Mouse (Mus musculus) lung, embryonic 15.5 days (tissue): ENCODE data around the gene Sipa1l3. TPM values are rescaled to one million over a fixed set of nuclear protein-coding genes. Genes with fewer than 3 reads are reported as not detected.
A peak's percentile ranks its signal among the peaks of the same experiment; 100 is the strongest.

Source experiments
- ATAC-seq: fragments of 200-750 bp; cut with Nextera tagmentation; 2 replicates; pipeline ENCODE4 v1.8.0; 2017; ENCODE audit warnings: moderate number of reproducible peaks, borderline replicate concordance; ENCODE audit not compliant: low FRiP score, low TSS enrichment; ENCODE audit errors: extremely low read depth
- H3K27ac ChIP-seq: fragments of 300-500 bp; sonication (generic); 2 replicates; pipeline ENCODE4 v1.5.1; 2015; ENCODE audit warnings: moderate library complexity, mild to moderate bottlenecking, inconsistent platforms
- H3K27me3 ChIP-seq: fragments of 300-500 bp; sonication (generic); 2 replicates; pipeline ENCODE4 v1.6.1; 2015; ENCODE audit warnings: inconsistent platforms
- H3K36me3 ChIP-seq: fragments of 300-500 bp; sonication (generic); 2 replicates; pipeline ENCODE4 v1.6.1; 2015; ENCODE audit warnings: inconsistent platforms
- H3K4me1 ChIP-seq: fragments of 300-500 bp; sonication (generic); 2 replicates; pipeline ENCODE4 v1.6.1; 2015; ENCODE audit warnings: inconsistent platforms
- H3K4me2 ChIP-seq: fragments of 300-500 bp; sonication (generic); 2 replicates; pipeline ENCODE4 v1.6.1; 2015; ENCODE audit warnings: inconsistent platforms, mild to moderate bottlenecking, moderate library complexity
- H3K4me3 ChIP-seq: fragments of 300-500 bp; sonication (generic); 2 replicates; pipeline ENCODE4 v1.5.1; 2015; ENCODE audit warnings: mild to moderate bottlenecking, inconsistent platforms
- H3K9ac ChIP-seq: fragments of 300-500 bp; sonication (generic); 2 replicates; pipeline ENCODE4 v1.6.1; 2015; ENCODE audit warnings: inconsistent platforms
- H3K9me3 ChIP-seq: fragments of 300-500 bp; sonication (generic); 2 replicates; pipeline ENCODE4 v1.6.1; 2016; ENCODE audit warnings: inconsistent platforms
- WGBS: fragments of 180-500 bp; shearing (Covaris S2); methylation state at CpG from one replicate; pipeline ENCODE4 v1.1.7; 2015; 5-methylcytosine and 5-hydroxymethylcytosine counted together
- polyA plus RNA-seq: library from polyadenylated mRNA; unstranded; fragments of >200 nt; fragmentation: Nextera tagmentation; extraction: Ambion mirVana; gene quantifications from 2 replicates; pipeline ENCODE4 v1.2.1, GENCODE M21; 2015

Sipa1l3 gene
- polyA plus RNA-seq, 1 experiment from 2014 or later: 25.1 TPM

- peak; percentile 87 for ATAC-seq
- peak within 1 kb of the TSS; percentile 91 for H3K27ac ChIP-seq
- H3K36me3 ChIP-seq: no peaks in the 10 kb centered on the region
- H3K9me3 ChIP-seq: no peaks in the 10 kb centered on the region
- H3K4me1 ChIP-seq: peaks cover 20% of the 10 kb centered on the region
- WGBS: 1% methylated on average over 80 of the region's 80 CpGs
- H3K9ac ChIP-seq: peak within 1 kb of the TSS; percentile 60
- H3K27me3 ChIP-seq: peaks cover 27% of the 10 kb centered on the region
- peak within 1 kb of the TSS; percentile 53 for H3K4me3 ChIP-seq
- H3K4me2 ChIP-seq: peak within 1 kb of the TSS; percentile 93
Measured at GRCm38 (mm10) chr7:29281201-29282073, 237.0 kb downstream of the Sipa1l3 start, which contains the start of gene Spint2. Gene Spint2, minus strand, starts transcription at chr7:29281912.

GRCm38 (mm10) chr7:29280801-29281200, 237.6 kb downstream of the Sipa1l3 start:
- WGBS: 12% methylated on average over 13 of the region's 13 CpGs
- H3K27ac ChIP-seq: 0 out of 2 replicates have a peak overlapping the region, but pooled peaks have one; percentile 40

GRCm38 (mm10) chr7:29279924-29280323, 238.5 kb downstream of the Sipa1l3 start:
- H3K9ac ChIP-seq: peak overlapping the region; percentile 20; the same call in 1 of the 2 replicates

More at GRCm38 (mm10) chr7:29280801-29281200, 237.6 kb downstream of the Sipa1l3 start:
- H3K9me3 ChIP-seq: no peaks in the 10 kb centered on the region
- H3K9ac ChIP-seq: peak overlapping the region; percentile 60
- no peak for ATAC-seq
- no peaks in the 10 kb centered on the region for H3K36me3 ChIP-seq
- H3K4me3 ChIP-seq: peak overlapping the region; percentile 53
- peaks cover 20% of the 10 kb centered on the region for H3K4me1 ChIP-seq
- H3K27me3 ChIP-seq: peaks cover 27% of the 10 kb centered on the region
- H3K4me2 ChIP-seq: peak overlapping the region; percentile 93

GRCm38 (mm10) chr7:29279261-29279660, 239.2 kb downstream of the Sipa1l3 start:
- Histone ChIP-seq H3K4me3 (no peak overlapping the region), H3K4me1 (peaks cover 20% of the 10 kb centered on the region), H3K9me3 (no peaks in the 10 kb centered on the region), H3K4me2 (peak overlapping the region; percentile 93), H3K9ac (no peak overlapping the region), H3K36me3 (no peaks in the 10 kb centered on the region), H3K27ac (no peak overlapping the region), H3K27me3 (peaks cover 27% of the 10 kb centered on the region)
- no peak for ATAC-seq

More at GRCm38 (mm10) chr7:29279924-29280323, 238.5 kb downstream of the Sipa1l3 start:
- H3K36me3 ChIP-seq: no peaks in the 10 kb centered on the region
- ATAC-seq: no peak
- H3K4me2 ChIP-seq: peak overlapping the region; percentile 93
- H3K4me1 ChIP-seq: peaks cover 20% of the 10 kb centered on the region
- peaks cover 27% of the 10 kb centered on the region for H3K27me3 ChIP-seq
- no peaks in the 10 kb centered on the region for H3K9me3 ChIP-seq
- peak overlapping the region; percentile 53 for H3K4me3 ChIP-seq
- WGBS: 35% methylated on average over 8 of the region's 8 CpGs
- H3K27ac ChIP-seq: no peak overlapping the region

- H3K9ac ChIP-seq: no peak overlapping the region
- no peak overlapping the region for H3K4me2 ChIP-seq
- peaks cover 23% of the 10 kb centered on the region for H3K27me3 ChIP-seq
- WGBS: 73% methylated on average over 4 of the region's 4 CpGs
- H3K27ac ChIP-seq: no peak overlapping the region
- no peak overlapping the region for H3K4me3 ChIP-seq
- ATAC-seq: no peak
- H3K4me1 ChIP-seq: peaks cover 22% of the 10 kb centered on the region
- H3K36me3 ChIP-seq: no peaks in the 10 kb centered on the region
- no peaks in the 10 kb centered on the region for H3K9me3 ChIP-seq
Measured at GRCm38 (mm10) chr7:29277510-29277909, 240.9 kb downstream of the Sipa1l3 start.

GRCm38 (mm10) chr7:29276715-29277114, 241.7 kb downstream of the Sipa1l3 start:
- 56% methylated on average over 5 of the region's 5 CpGs for WGBS
- Histone ChIP-seq H3K27me3 (peaks cover 15% of the 10 kb centered on the region), H3K4me3 (no peak overlapping the region), H3K9me3 (no peaks in the 10 kb centered on the region), H3K27ac (no peak overlapping the region), H3K9ac (no peak overlapping the region), H3K4me1 (peaks cover 22% of the 10 kb centered on the region), H3K4me2 (no peak overlapping the region), H3K36me3 (no peaks in the 10 kb centered on the region)
- ATAC-seq: no peak

GRCm38 (mm10) chr7:29271687-29272465, 246.6 kb downstream of the Sipa1l3 start:
- Histone ChIP-seq H3K9me3 (no peaks in the 10 kb centered on the region), H3K4me1 (peaks cover 27% of the 10 kb centered on the region), H3K27ac (peak overlapping the region; percentile 65), H3K27me3 (no peaks in the 10 kb centered on the region), H3K4me3 (no peak overlapping the region), H3K4me2 (no peak overlapping the region), H3K9ac (no peak overlapping the region), H3K36me3 (no peaks in the 10 kb centered on the region)
- ATAC-seq: peak; percentile 56; the same call in 1 of the 2 replicates
- WGBS: 38% methylated on average over 8 of the region's 8 CpGs

GRCm38 (mm10) chr7:29270445-29270844, 248.0 kb downstream of the Sipa1l3 start:
- no peak for ATAC-seq
- H3K4me3 ChIP-seq: no peak overlapping the region
- peaks cover 25% of the 10 kb centered on the region for H3K4me1 ChIP-seq
- no peaks in the 10 kb centered on the region for H3K27me3 ChIP-seq
- WGBS: 87% methylated on average over 4 of the region's 4 CpGs
- no peak overlapping the region for H3K27ac ChIP-seq
- H3K9me3 ChIP-seq: no peaks in the 10 kb centered on the region
- H3K9ac ChIP-seq: no peak overlapping the region
- no peaks in the 10 kb centered on the region for H3K36me3 ChIP-seq
- H3K4me2 ChIP-seq: no peak overlapping the region

Other genes starting within 250 kb of the Sipa1l3 start
- 325 and 332 TPM in 2 replicates for gene Spint2, start 236.7 kb downstream of the Sipa1l3 start, polyA plus RNA-seq
- 148 and 159 TPM in 2 replicates for gene Ppp1r14a, start 229.3 kb downstream of the Sipa1l3 start, polyA plus RNA-seq
- 12.8 and 13.7 TPM in 2 replicates for gene Dpf1, start 214.7 kb downstream of the Sipa1l3 start, polyA plus RNA-seq
- 0.13 and 0.19 TPM in 2 replicates for gene Catsperg2, start 208.4 kb upstream of the Sipa1l3 start, polyA plus RNA-seq
- gene Zfp84, start 249.9 kb upstream of the Sipa1l3 start, polyA plus RNA-seq: 12.1 and 12.9 TPM in 2 replicates